Mouse (Mus musculus) myocyte (in vitro differentiated cells): Measurements from ENCODE around the gene Myom3. TPM values are rescaled to one million over a fixed set of nuclear protein-coding genes. Genes with fewer than 3 reads are reported as not detected.
A peak's percentile ranks its signal among the peaks of the same experiment; 100 is the strongest.

Experiments
- H3K27me3 ChIP-seq: one replicate; pipeline ENCODE4 v1.6.1; 2011; ENCODE audit not compliant: control insufficient read depth, insufficient read depth, insufficient read length
- H3K36me3 ChIP-seq: one replicate; pipeline ENCODE4 v1.6.1; 2011; ENCODE audit not compliant: control insufficient read depth, insufficient read depth
- H3K4me2 ChIP-seq: one replicate; pipeline ENCODE4 v1.6.1; 2011; ENCODE audit warnings: low read depth, control low read depth
- H3K4me3 ChIP-seq: one replicate; pipeline ENCODE4 v1.5.1; 2011; ENCODE audit warnings: mild to moderate bottlenecking, control low read depth, moderate library complexity
- H3K79me2 ChIP-seq: one replicate; pipeline ENCODE4 v1.6.1; 2011; ENCODE audit not compliant: control insufficient read depth, insufficient read depth
- H3ac ChIP-seq: one replicate; pipeline ENCODE4 v1.6.1; 2011; ENCODE audit not compliant: control insufficient read depth, insufficient read length
- CEBPB ChIP-seq: IDR thresholded peaks from 2 replicates; pipeline ENCODE4 v1.6.1; 2011; ENCODE audit warnings: mild to moderate bottlenecking, moderate library complexity; ENCODE audit not compliant: poor library complexity, insufficient read depth, severe bottlenecking
- E2F4 ChIP-seq: IDR thresholded peaks from one replicate; pipeline ENCODE4 v1.6.1; 2011; ENCODE audit warnings: mild to moderate bottlenecking, control low read depth, moderate library complexity; ENCODE audit not compliant: insufficient read depth
- MAX ChIP-seq: IDR thresholded peaks from one replicate; pipeline ENCODE4 v1.6.1; 2011; ENCODE audit warnings: low read depth, mild to moderate bottlenecking, control low read depth
- MYOD1 ChIP-seq, 3 experiments: IDR thresholded peaks; one replicate each; pipeline ENCODE4 v1.6.1; 2011; ENCODE audit warnings: control low read depth in 2 of 3, low read depth in 2 of 3, mild to moderate bottlenecking in 2 of 3, moderate library complexity in 1 of 3; ENCODE audit not compliant: insufficient read length in 2 of 3, control insufficient read depth in 1 of 3
- MYOG ChIP-seq, 3 experiments: IDR thresholded peaks; one replicate each; pipeline ENCODE4 v1.6.1; 2011; ENCODE audit warnings: control low read depth in 2 of 3, low read depth in 2 of 3, mild to moderate bottlenecking in 2 of 3; ENCODE audit not compliant: insufficient read length in 2 of 3, control insufficient read depth in 1 of 3, insufficient read depth in 1 of 3
- POLR2A ChIP-seq: IDR thresholded peaks from one replicate; pipeline ENCODE4 v1.6.1; 2011; ENCODE audit warnings: low read depth, mild to moderate bottlenecking, control low read depth, moderate library complexity; ENCODE audit not compliant: insufficient read length
- POLR2AphosphoS2 ChIP-seq: IDR thresholded peaks from one replicate; pipeline ENCODE4 v1.6.1; 2011; ENCODE audit warnings: low read depth, control low read depth; ENCODE audit not compliant: insufficient read length
- REST ChIP-seq: IDR thresholded peaks from one replicate; pipeline ENCODE4 v1.6.1; 2011; ENCODE audit warnings: mild to moderate bottlenecking, control low read depth, moderate library complexity; ENCODE audit not compliant: insufficient read depth, insufficient read length
- SRF ChIP-seq: IDR thresholded peaks from one replicate; pipeline ENCODE4 v1.6.1; 2011; ENCODE audit warnings: low read depth; ENCODE audit not compliant: control insufficient read depth, insufficient read length
- TCF12 ChIP-seq: IDR thresholded peaks from one replicate; pipeline ENCODE4 v1.6.1; 2011; ENCODE audit warnings: mild to moderate bottlenecking, control low read depth; ENCODE audit not compliant: poor library complexity, insufficient read depth, severe bottlenecking
- TCF3 ChIP-seq: IDR thresholded peaks from one replicate; pipeline ENCODE4 v1.6.1; 2011; ENCODE audit warnings: low read depth, control low read depth; ENCODE audit not compliant: insufficient read length
- USF1 ChIP-seq: IDR thresholded peaks from one replicate; pipeline ENCODE4 v1.6.1; 2011; ENCODE audit warnings: low read depth, mild to moderate bottlenecking, control low read depth, moderate library complexity
- polyA plus RNA-seq: library from polyadenylated mRNA; unstranded; fragments of >200 nt; fragmentation: generic; extraction: Trizol; gene quantifications from one replicate; pipeline ENCODE4 v1.2.1, GENCODE M21; 2012; ENCODE audit warnings: missing spikeins

Myom3 gene
- polyA plus RNA-seq, 1 experiment, result 97.1 TPM

- no peaks in the 10 kb centered on the region for H3K79me2 ChIP-seq
- H3K4me3 ChIP-seq, result no peak overlapping the region
- H3K4me2 ChIP-seq, result peak overlapping the region; percentile 35
- TF ChIP-seq MYOG (IDR thresholded peaks at IDR 0.05; ENCODE audit: control insufficient read depth in 1 of 3, insufficient read depth in 1 of 3, insufficient read length in 2 of 3, low read depth in 2 of 3) (peak; percentile 37 to 88 (median 80)), TCF12 (peak; percentile 36), MYOD1 (IDR thresholded peaks at IDR 0.05; ENCODE audit: control insufficient read depth in 1 of 3, insufficient read length in 2 of 3, low read depth in 2 of 3) (peak; percentile 23 to 73 (median 68)), E2F4 (no peak)
- no peaks in the 10 kb centered on the region for H3K36me3 ChIP-seq
- no peaks in the 10 kb centered on the region for H3K27me3 ChIP-seq
- no peak overlapping the region for H3ac ChIP-seq
Observed at GRCm38 (mm10) chr4:135765707-135766106, 6.2 kb downstream of the Myom3 start.

- H3K79me2 ChIP-seq, result no peaks in the 10 kb centered on the region
- no peak overlapping the region for H3ac ChIP-seq
- no peak overlapping the region for H3K4me3 ChIP-seq
- no peak for TF ChIP-seq MAX
- TF ChIP-seq POLR2AphosphoS2, result peak; percentile 19
- TF ChIP-seq SRF, result no peak
- TF ChIP-seq MYOG (IDR thresholded peaks at IDR 0.05; ENCODE audit: control insufficient read depth in 1 of 3, insufficient read depth in 1 of 3, insufficient read length in 2 of 3, low read depth in 2 of 3), result peak in 2 of 3 experiments; percentile 36 to 61
- TF ChIP-seq REST, result no peak
- peak; percentile 4 to 80 (median 40) for TF ChIP-seq MYOD1 (IDR thresholded peaks at IDR 0.05; ENCODE audit: control insufficient read depth in 1 of 3, insufficient read length in 2 of 3, low read depth in 2 of 3)
- TF ChIP-seq TCF3, result no peak
- no peaks in the 10 kb centered on the region for H3K36me3 ChIP-seq
- H3K27me3 ChIP-seq, result no peaks in the 10 kb centered on the region
- peak overlapping the region; percentile 35 for H3K4me2 ChIP-seq
Observed at GRCm38 (mm10) chr4:135766976-135767375, 7.5 kb downstream of the Myom3 start.

- H3K36me3 ChIP-seq, result no peaks in the 10 kb centered on the region
- TF ChIP-seq POLR2AphosphoS2 (peak; percentile 77), MAX (no peak), USF1 (peak; percentile 34), CEBPB (no peak), POLR2A (peak; percentile 27), MYOG (IDR thresholded peaks at IDR 0.05; ENCODE audit: control insufficient read depth in 1 of 3, insufficient read depth in 1 of 3, insufficient read length in 2 of 3, low read depth in 2 of 3) (peak in 2 of 3 experiments; percentile 7 to 55), MYOD1 (IDR thresholded peaks at IDR 0.05; ENCODE audit: control insufficient read depth in 1 of 3, insufficient read length in 2 of 3, low read depth in 2 of 3) (peak in 2 of 3 experiments; percentile 23 to 50)
- H3K27me3 ChIP-seq, result no peaks in the 10 kb centered on the region
- no peaks in the 10 kb centered on the region for H3K79me2 ChIP-seq
- no peak overlapping the region for H3ac ChIP-seq
- no peak overlapping the region for H3K4me2 ChIP-seq
- no peak overlapping the region for H3K4me3 ChIP-seq
Observed at GRCm38 (mm10) chr4:135768572-135769526, 9.3 kb downstream of the Myom3 start.

GRCm38 (mm10) chr4:135770611-135771305 lies 11.2 kb downstream of the Myom3 start:
- Histone ChIP-seq H3K27me3 (no peaks in the 10 kb centered on the region), H3K4me3 (no peak overlapping the region), H3ac (no peak overlapping the region), H3K4me2 (no peak overlapping the region), H3K36me3 (no peaks in the 10 kb centered on the region), H3K79me2 (no peaks in the 10 kb centered on the region)
- TF ChIP-seq MYOG (IDR thresholded peaks at IDR 0.05; ENCODE audit: control insufficient read depth in 1 of 3, insufficient read depth in 1 of 3, insufficient read length in 2 of 3, low read depth in 2 of 3) (no peak), POLR2A (no peak), REST (no peak), MAX (no peak), MYOD1 (IDR thresholded peaks at IDR 0.05; ENCODE audit: control insufficient read depth in 1 of 3, insufficient read length in 2 of 3, low read depth in 2 of 3) (no peak), POLR2AphosphoS2 (peak; percentile 58)

- Histone ChIP-seq H3K27me3 (no peaks in the 10 kb centered on the region), H3ac (no peak overlapping the region), H3K79me2 (no peaks in the 10 kb centered on the region), H3K4me2 (no peak overlapping the region), H3K36me3 (no peaks in the 10 kb centered on the region), H3K4me3 (no peak overlapping the region)
- TF ChIP-seq SRF (no peak), POLR2AphosphoS2 (no peak), REST (no peak), MYOD1 (IDR thresholded peaks at IDR 0.05; ENCODE audit: control insufficient read depth in 1 of 3, insufficient read length in 2 of 3, low read depth in 2 of 3) (no peak), E2F4 (no peak)
Observed at GRCm38 (mm10) chr4:135771592-135771991, 12.1 kb downstream of the Myom3 start.
